Mouse (Mus musculus) intestine, embryonic 14.5 days (tissue): ENCODE data around the gene Adamtsl1. TPM values are rescaled to one million over a fixed set of nuclear protein-coding genes. Genes with fewer than 3 reads are reported as not detected.

Experiments
- ATAC-seq: fragments of 200-750 bp; cut with Nextera tagmentation; replicated peaks from 2 replicates; pipeline ENCODE4 v1.8.0; 2017; ENCODE audit warnings: low read depth, moderate number of reproducible peaks, moderate TSS enrichment, moderate library complexity; ENCODE audit not compliant: low FRiP score, low TSS enrichment
- DNase-seq: peaks from one replicate; pipeline ENCODE4 v3.0.0-alpha.2; 2018; ENCODE audit warnings: low spot score
- H3K27ac ChIP-seq: fragments of 300-500 bp; sonication (generic); 2 replicates; pipeline ENCODE4 v1.5.1; 2014; ENCODE audit warnings: low read depth, mild to moderate bottlenecking, control low read depth
- H3K27me3 ChIP-seq: fragments of 300-500 bp; sonication (generic); replicated peaks from 2 replicates; pipeline ENCODE4 v1.6.1; 2014; ENCODE audit warnings: low read length, control low read depth; ENCODE audit not compliant: control insufficient read depth, insufficient read depth
- H3K36me3 ChIP-seq: fragments of 300-500 bp; sonication (generic); 2 replicates; pipeline ENCODE4 v1.6.1; 2014; ENCODE audit warnings: low read length, control low read depth; ENCODE audit not compliant: control insufficient read depth, insufficient read depth
- H3K4me1 ChIP-seq: fragments of 300-500 bp; sonication (generic); replicated peaks from 2 replicates; pipeline ENCODE4 v1.6.1; 2014; ENCODE audit warnings: low read length, control low read depth, mixed read lengths; ENCODE audit not compliant: control insufficient read depth, insufficient read depth
- H3K4me2 ChIP-seq: fragments of 300-500 bp; sonication (generic); 2 replicates; pipeline ENCODE4 v1.6.1; 2014; ENCODE audit warnings: low read length
- H3K4me3 ChIP-seq: fragments of 300-500 bp; sonication (generic); 2 replicates; pipeline ENCODE4 v1.5.1; 2014; ENCODE audit warnings: low read depth, low read length, control low read depth, mixed read lengths
- H3K9ac ChIP-seq: fragments of 300-500 bp; sonication (generic); 2 replicates; pipeline ENCODE4 v1.6.1; 2014; ENCODE audit warnings: mild to moderate bottlenecking, low read length
- H3K9me3 ChIP-seq: fragments of 300-500 bp; sonication (generic); 2 replicates; pipeline ENCODE4 v1.6.1; 2016; ENCODE audit warnings: low read length, control low read depth; ENCODE audit not compliant: control insufficient read depth
- WGBS: fragments of 180-500 bp; shearing (Covaris S2); extraction: QIAGEN DNeasy Blood & Tissue Kit; methylation state at CpG from one replicate; pipeline ENCODE4 v1.1.7; 2014; 5-methylcytosine and 5-hydroxymethylcytosine counted together
- polyA plus RNA-seq: library from polyadenylated mRNA; unstranded; fragments of >200 nt; fragmentation: Nextera tagmentation; extraction: Ambion mirVana; gene quantifications from 2 replicates; pipeline ENCODE4 v1.2.1, GENCODE M21; 2014

The Adamtsl1 gene
- polyA plus RNA-seq, 1 experiment from 2014 or later: 12.4 TPM

GRCm38 (mm10) chr4:85526966-85527566 lies 13.1 kb downstream of the Adamtsl1 start:
- no peaks in the 10 kb centered on the region for H3K36me3 ChIP-seq
- H3K9ac ChIP-seq: no peak overlapping the region
- no peak overlapping the region for H3K4me2 ChIP-seq
- 69% methylated on average over 7 of the region's 7 CpGs for WGBS
- no peak for DNase-seq
- ATAC-seq: no peak
- no peaks in the 10 kb centered on the region for H3K4me1 ChIP-seq
- no peaks in the 10 kb centered on the region for H3K27me3 ChIP-seq
- H3K9me3 ChIP-seq: no peaks in the 10 kb centered on the region
- H3K4me3 ChIP-seq: no peak overlapping the region
- no peak overlapping the region for H3K27ac ChIP-seq

- no peaks in the 10 kb centered on the region for H3K4me1 ChIP-seq
- DNase-seq (no peak), ATAC-seq (no peak)
- H3K27me3 ChIP-seq: no peaks in the 10 kb centered on the region
- H3K4me3 ChIP-seq: no peak overlapping the region
- H3K9ac ChIP-seq: no peak overlapping the region
- no peak overlapping the region for H3K27ac ChIP-seq
- no peaks in the 10 kb centered on the region for H3K36me3 ChIP-seq
- no peak overlapping the region for H3K4me2 ChIP-seq
- H3K9me3 ChIP-seq: no peaks in the 10 kb centered on the region
- WGBS: 90% methylated on average over 1 of the region's 1 CpGs
Observed at GRCm38 (mm10) chr4:85529852-85530251, 15.9 kb downstream of the Adamtsl1 start.

GRCm38 (mm10) chr4:85539677-85540076 lies 25.7 kb downstream of the Adamtsl1 start:
- H3K27me3 ChIP-seq: no peaks in the 10 kb centered on the region
- no peak overlapping the region for H3K4me2 ChIP-seq
- no peak overlapping the region for H3K9ac ChIP-seq
- no peaks in the 10 kb centered on the region for H3K4me1 ChIP-seq
- no peak overlapping the region for H3K27ac ChIP-seq
- no peaks in the 10 kb centered on the region for H3K9me3 ChIP-seq
- H3K4me3 ChIP-seq: no peak overlapping the region
- no peak for ATAC-seq
- no peak for DNase-seq
- 73% methylated on average over 5 of the region's 5 CpGs for WGBS
- H3K36me3 ChIP-seq: no peaks in the 10 kb centered on the region

- H3K9ac ChIP-seq: no peak overlapping the region
- no peak overlapping the region for H3K4me2 ChIP-seq
- no peaks in the 10 kb centered on the region for H3K9me3 ChIP-seq
- ATAC-seq (no peak), DNase-seq (no peak)
- H3K4me3 ChIP-seq: no peak overlapping the region
- WGBS: 75% methylated on average over 4 of the region's 4 CpGs
- H3K27me3 ChIP-seq: no peaks in the 10 kb centered on the region
- no peaks in the 10 kb centered on the region for H3K36me3 ChIP-seq
- H3K27ac ChIP-seq: no peak overlapping the region
- no peaks in the 10 kb centered on the region for H3K4me1 ChIP-seq
Observed at GRCm38 (mm10) chr4:85543221-85543620, 29.2 kb downstream of the Adamtsl1 start.

GRCm38 (mm10) chr4:85554696-85555095 lies 40.7 kb downstream of the Adamtsl1 start:
- ATAC-seq (no peak), DNase-seq (no peak)
- H3K27ac ChIP-seq: no peak overlapping the region
- H3K4me1 ChIP-seq: no peaks in the 10 kb centered on the region; the same call in 1 of the 2 replicates
- no peaks in the 10 kb centered on the region for H3K27me3 ChIP-seq
- no peak overlapping the region for H3K9ac ChIP-seq
- H3K36me3 ChIP-seq: no peaks in the 10 kb centered on the region
- no peak overlapping the region for H3K4me3 ChIP-seq
- WGBS: 60% methylated on average over 3 of the region's 3 CpGs
- no peak overlapping the region for H3K4me2 ChIP-seq
- H3K9me3 ChIP-seq: no peaks in the 10 kb centered on the region

GRCm38 (mm10) chr4:85559753-85560152 lies 45.8 kb downstream of the Adamtsl1 start:
- H3K27ac ChIP-seq: no peak overlapping the region
- no peak for ATAC-seq
- H3K36me3 ChIP-seq: no peaks in the 10 kb centered on the region
- H3K4me2 ChIP-seq: no peak overlapping the region
- WGBS: 81% methylated on average over 6 of the region's 6 CpGs
- no peak overlapping the region for H3K4me3 ChIP-seq
- no peaks in the 10 kb centered on the region for H3K27me3 ChIP-seq
- no peak overlapping the region for H3K9ac ChIP-seq
- DNase-seq: no peak
- H3K9me3 ChIP-seq: no peaks in the 10 kb centered on the region
- no peaks in the 10 kb centered on the region; the same call in 1 of the 2 replicates for H3K4me1 ChIP-seq

GRCm38 (mm10) chr4:85585426-85585825 lies 71.5 kb downstream of the Adamtsl1 start:
- Histone ChIP-seq H3K4me1 (no peaks in the 10 kb centered on the region), H3K27ac (no peak overlapping the region), H3K36me3 (no peaks in the 10 kb centered on the region), H3K9me3 (no peaks in the 10 kb centered on the region), H3K9ac (no peak overlapping the region), H3K27me3 (no peaks in the 10 kb centered on the region), H3K4me2 (no peak overlapping the region), H3K4me3 (no peak overlapping the region)
- WGBS: 90% methylated on average over 2 of the region's 2 CpGs
- DNase-seq (no peak), ATAC-seq (no peak)

- DNase-seq: no peak
- ATAC-seq: no peak
- no peak overlapping the region for H3K9ac ChIP-seq
- H3K27ac ChIP-seq: no peak overlapping the region
- H3K27me3 ChIP-seq: no peaks in the 10 kb centered on the region
- no peak overlapping the region for H3K4me2 ChIP-seq
- no peaks in the 10 kb centered on the region for H3K9me3 ChIP-seq
- no peaks in the 10 kb centered on the region for H3K36me3 ChIP-seq
- WGBS: 67% methylated on average over 4 of the region's 4 CpGs
- no peaks in the 10 kb centered on the region for H3K4me1 ChIP-seq
- no peak overlapping the region for H3K4me3 ChIP-seq
Observed at GRCm38 (mm10) chr4:85588928-85589327, 75.0 kb downstream of the Adamtsl1 start.

- no peaks in the 10 kb centered on the region for H3K36me3 ChIP-seq
- 84% methylated on average over 7 of the region's 7 CpGs for WGBS
- no peak overlapping the region for H3K9ac ChIP-seq
- no peaks in the 10 kb centered on the region for H3K27me3 ChIP-seq
- no peaks in the 10 kb centered on the region for H3K9me3 ChIP-seq
- H3K27ac ChIP-seq: no peak overlapping the region
- no peak overlapping the region for H3K4me2 ChIP-seq
- no peak overlapping the region for H3K4me3 ChIP-seq
- ATAC-seq (no peak), DNase-seq (no peak)
- no peaks in the 10 kb centered on the region for H3K4me1 ChIP-seq
Observed at GRCm38 (mm10) chr4:85591037-85591436, 77.1 kb downstream of the Adamtsl1 start.
